Mouse (Mus musculus) liver, postnatal 0 days (tissue): Measurements from ENCODE around the gene Ehmt2.

ENCODE experiments used
- CTCF ChIP-seq: sonication (generic); IDR thresholded peaks from 2 replicates; pipeline ENCODE4 v1.5.1; 2016; ENCODE audit warnings: antibody characterized with exemption, low read depth
- EP300 ChIP-seq: IDR thresholded peaks from 2 replicates; pipeline ENCODE4 v1.6.1; 2016; ENCODE audit warnings: antibody characterized with exemption, low read depth, mild to moderate bottlenecking

DNA sequence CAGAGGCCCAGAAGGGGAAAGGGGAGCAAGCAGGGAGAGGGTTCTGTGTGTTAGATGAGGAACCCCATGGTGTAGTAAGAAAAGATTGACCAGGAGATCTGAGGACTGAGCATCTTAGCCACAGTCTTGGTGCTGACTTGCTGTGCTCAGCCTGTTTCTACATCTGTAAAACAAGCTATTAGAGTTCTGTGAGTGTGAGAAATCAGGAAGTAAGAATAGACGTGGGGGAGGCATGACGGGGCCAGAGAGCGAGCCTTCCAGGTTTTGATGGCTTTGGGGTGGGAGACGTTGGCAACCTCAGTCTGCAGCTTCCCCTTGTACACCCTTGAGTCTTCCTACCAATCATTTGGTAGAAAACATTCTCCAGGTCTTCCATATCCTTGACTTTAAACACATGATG, 39.6 kb upstream of the Ehmt2 start:
- no peak for TF ChIP-seq CTCF
- no peak for TF ChIP-seq EP300
